Mouse (Mus musculus): ENCODE data around the gene Smim6. TPM values are rescaled to one million over a fixed set of nuclear protein-coding genes. Genes with fewer than 3 reads are reported as not detected.
A peak's percentile ranks its signal among the peaks of the same experiment; 100 is the strongest.

Gene Smim6
- total RNA-seq, 1 experiment from 2014 or later = not detected

GRCm38 (mm10) chr11:115941980-115942379 is 30.2 kb downstream of the Smim6 start:
- no peak for DNase-seq

- no peak for DNase-seq
Measured at GRCm38 (mm10) chr11:115945247-115945646, 33.4 kb downstream of the Smim6 start.

DNA sequence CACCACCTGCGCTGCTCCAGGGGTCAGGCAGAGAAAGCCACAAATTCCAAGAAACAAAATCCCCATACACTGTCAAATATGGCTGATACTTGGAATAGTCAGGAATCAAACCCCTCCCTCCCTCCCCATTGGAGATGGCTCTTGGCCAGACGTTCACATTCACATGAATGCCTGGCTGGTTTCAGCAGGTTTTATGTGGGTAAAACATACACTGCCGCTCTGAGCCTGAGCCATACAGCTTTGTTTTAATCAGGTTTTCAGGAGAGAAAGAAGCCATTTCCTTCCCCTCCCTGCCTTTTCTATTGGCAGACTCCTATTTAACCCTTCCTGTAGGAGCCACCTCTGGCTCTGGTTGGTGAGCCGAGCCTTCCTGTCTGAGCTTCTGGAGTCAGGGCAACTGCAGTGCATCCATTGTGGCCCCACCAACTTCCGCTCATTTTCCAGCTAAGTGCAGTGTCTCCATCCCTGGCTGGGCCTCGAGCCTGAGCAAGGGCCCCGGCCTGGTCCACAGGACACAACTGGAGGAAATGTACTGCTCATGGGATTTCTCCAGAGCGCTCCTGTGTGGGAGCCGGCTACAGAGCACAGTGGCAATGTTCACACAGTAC is 34.5 kb downstream of the Smim6 start:
- DNase-seq = no peak

GRCm38 (mm10) chr11:115948316-115948715 is 36.5 kb downstream of the Smim6 start:
- DNase-seq = no peak

GRCm38 (mm10) chr11:115950719-115951118 is 38.9 kb downstream of the Smim6 start:
- no peak for DNase-seq

DNA sequence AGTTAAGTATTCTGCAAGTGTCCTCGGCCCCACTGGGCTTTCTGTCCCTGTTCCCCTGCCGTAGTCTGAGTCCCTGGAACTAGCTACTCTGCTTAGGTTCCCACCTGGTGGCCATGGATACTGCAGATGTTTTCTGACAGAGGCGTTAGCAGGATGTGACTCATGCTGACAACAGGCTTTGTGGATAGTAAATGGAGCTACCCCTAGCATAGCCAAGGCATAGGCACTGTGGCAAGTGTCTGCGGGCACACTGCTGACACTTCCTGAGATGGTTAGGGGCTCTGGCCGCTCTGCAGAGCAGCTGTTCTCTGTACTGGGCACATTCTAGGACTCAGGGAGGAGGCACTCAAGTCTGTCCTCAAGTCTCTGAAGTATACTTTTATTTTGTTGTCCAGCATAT is 42.9 kb downstream of the Smim6 start:
- DNase-seq = no peak

DNA sequence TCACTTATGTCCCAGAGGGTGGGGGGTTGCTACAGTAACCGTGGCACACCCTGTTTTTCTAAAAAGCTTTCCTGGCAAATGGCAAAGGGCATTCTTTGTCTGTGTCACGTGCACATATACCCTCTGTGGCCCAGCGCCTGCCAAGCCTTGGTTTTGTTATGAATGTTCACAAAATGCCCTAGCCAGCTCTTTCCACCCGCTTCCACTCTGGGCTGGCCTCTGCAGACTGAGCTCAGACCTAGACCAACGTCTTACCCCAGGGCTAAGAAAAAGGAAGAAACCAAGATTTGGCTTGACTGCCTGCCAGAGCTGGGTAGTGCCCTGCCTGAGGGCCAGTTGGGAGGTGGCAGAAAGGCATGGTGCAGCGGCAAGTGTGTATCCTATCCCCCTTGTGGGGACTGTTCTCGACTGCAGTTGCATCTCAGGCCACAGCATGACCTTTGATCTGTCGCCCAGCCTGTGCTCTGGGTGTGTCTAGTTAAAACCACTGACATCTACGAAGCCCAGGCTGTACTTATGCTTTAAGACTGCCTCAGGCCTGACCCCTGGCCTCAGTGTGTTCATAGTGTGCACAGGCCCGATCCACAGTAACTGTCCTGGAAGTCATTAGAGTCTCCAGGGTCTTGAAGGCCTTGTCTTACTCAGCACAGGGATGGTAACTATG is 43.5 kb downstream of the Smim6 start:
- no peak for DNase-seq

GRCm38 (mm10) chr11:115956453-115956852 is 44.6 kb downstream of the Smim6 start:
- DNase-seq = no peak

GRCm38 (mm10) chr11:115957971-115958370 is 46.2 kb downstream of the Smim6 start:
- DNase-seq = no peak

DNA sequence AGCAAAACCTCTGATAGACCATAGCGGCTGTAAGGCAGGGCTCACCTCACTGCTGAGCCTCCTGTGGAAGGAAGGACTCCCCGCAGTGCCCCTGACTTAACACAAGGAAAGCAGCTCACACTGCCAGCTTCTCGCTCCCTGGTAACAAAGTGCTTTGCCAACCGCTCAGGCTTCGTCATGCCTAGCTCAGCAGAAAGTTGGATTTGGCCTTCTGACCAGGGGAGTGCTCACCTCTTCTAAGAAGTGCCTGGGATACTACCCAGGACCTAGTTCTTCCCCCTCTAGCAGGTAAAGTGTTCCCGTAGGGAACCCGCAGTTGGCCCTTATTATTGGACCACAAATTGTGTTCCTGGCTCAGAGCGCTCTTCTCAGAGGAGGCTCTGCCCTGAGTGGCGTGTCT is 47.2 kb downstream of the Smim6 start:
- no peak for DNase-seq

DNA sequence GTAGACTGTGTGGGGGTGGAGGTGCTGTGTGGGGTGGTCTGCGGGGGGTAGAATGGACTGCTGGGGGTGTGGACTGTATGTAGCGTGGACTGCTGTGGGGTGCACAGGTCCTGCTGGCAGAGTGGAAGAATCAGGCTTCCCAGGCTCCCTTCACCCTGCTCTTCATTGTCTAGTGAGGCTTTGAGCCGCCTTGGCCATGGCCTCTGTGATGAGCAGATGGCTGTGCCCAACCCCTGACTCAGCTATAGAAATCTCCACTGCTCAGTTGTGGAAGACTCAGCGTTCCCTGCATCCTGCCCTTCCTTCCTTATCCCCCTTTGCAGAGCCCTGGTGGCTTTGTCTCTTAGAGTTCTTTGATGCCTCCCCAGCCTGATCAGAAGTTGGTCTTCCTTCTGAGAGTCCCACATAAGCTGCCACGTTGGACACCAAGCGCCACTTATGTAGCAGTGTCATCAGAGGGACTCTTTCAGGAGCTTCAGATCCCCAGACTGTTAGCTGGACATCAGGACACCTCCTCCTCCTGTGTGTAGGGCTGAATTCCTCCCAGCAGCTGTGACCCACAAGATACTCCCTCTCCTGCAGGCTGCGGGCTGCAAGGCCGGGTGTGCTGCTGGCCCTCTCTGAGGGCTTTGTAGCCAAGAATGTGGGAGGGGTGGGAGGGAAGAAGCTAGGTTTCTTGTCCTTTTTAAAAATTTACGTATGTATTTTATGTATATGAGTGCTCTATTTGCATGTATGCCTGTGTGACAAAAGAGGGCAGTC is 51.0 kb downstream of the Smim6 start:
- DNase-seq = peak; percentile 29

Other genes with a start within 250 kb of the Smim6 start
- gene Grb2, start 203.4 kb upstream of the Smim6 start, total RNA-seq (2021) = 109 and 166 TPM in 2 replicates
- 80.9 and 114 TPM in 2 replicates for gene Tmem94, start 146.6 kb upstream of the Smim6 start, total RNA-seq (2021)
- gene Caskin2, start 98.4 kb upstream of the Smim6 start, total RNA-seq (2021) = 56.2 and 73.4 TPM in 2 replicates
- 20.7 and 27.4 TPM in 2 replicates for gene Tsen54, start 97.3 kb upstream of the Smim6 start, total RNA-seq (2021)
- gene Llgl2, start 88.0 kb upstream of the Smim6 start, total RNA-seq (2021) = 8.4 and 11.8 TPM in 2 replicates
- 0.36 TPM in 1 of 2 replicates, not detected in the other for gene Myo15b, start 53.6 kb upstream of the Smim6 start, total RNA-seq (2021)
- 0.73 TPM in 1 of 2 replicates, not detected in the other for gene Smim5, start 12.1 kb upstream of the Smim6 start, total RNA-seq (2021)
- 32.0 and 41.3 TPM in 2 replicates for gene Sap30bp, start 21.3 kb downstream of the Smim6 start, total RNA-seq (2021)
- 31.4 and 37.1 TPM in 2 replicates for gene Recql5, start 21.5 kb downstream of the Smim6 start, total RNA-seq (2021)
- gene Itgb4, start 62.7 kb downstream of the Smim6 start, total RNA-seq (2021) = 2.0 and 4.1 TPM in 2 replicates
- 31.8 and 49.7 TPM in 2 replicates for gene Galk1, start 100.7 kb downstream of the Smim6 start, total RNA-seq (2021)
- 265 and 377 TPM in 2 replicates for gene H3f3b, start 115.9 kb downstream of the Smim6 start, total RNA-seq (2021)
- gene Unk, start 118.3 kb downstream of the Smim6 start, total RNA-seq (2021) = 25.8 and 27.4 TPM in 2 replicates
- 0.24 and 0.79 TPM in 2 replicates for gene Unc13d, start 165.9 kb downstream of the Smim6 start, total RNA-seq (2021)
- gene Wbp2, start 175.0 kb downstream of the Smim6 start, total RNA-seq (2021) = 189 and 195 TPM in 2 replicates
- gene Trim47, start 215.2 kb downstream of the Smim6 start, total RNA-seq (2021) = 17.1 and 20.2 TPM in 2 replicates
- gene Trim65, start 219.1 kb downstream of the Smim6 start, total RNA-seq (2021) = 12.2 and 12.9 TPM in 2 replicates
- 86.5 and 103 TPM in 2 replicates for gene Mrpl38, start 226.9 kb downstream of the Smim6 start, total RNA-seq (2021)

All from adrenal gland, postnatal 25 days (tissue).